Mouse (Mus musculus) brain, embryonic 14.5 days (tissue): ENCODE measurements around the gene Neurod4.

Experiments
- CTCF ChIP-seq: fragments of 200-500 bp; IDR thresholded peaks from 2 replicates; pipeline ENCODE4 v1.5.1; 2012; ENCODE audit warnings: inconsistent platforms, mild to moderate bottlenecking, moderate library complexity, borderline replicate concordance; ENCODE audit not compliant: insufficient read depth, insufficient read length; ENCODE audit errors: extremely low read depth
- POLR2A ChIP-seq: fragments of 200-500 bp; IDR thresholded peaks from 2 replicates; pipeline ENCODE4 v1.6.1; 2012; ENCODE audit warnings: mild to moderate bottlenecking, inconsistent platforms, borderline replicate concordance; ENCODE audit not compliant: poor library complexity, insufficient read depth, insufficient read length, severe bottlenecking; ENCODE audit errors: extremely low read depth

- TF ChIP-seq CTCF (no peak), POLR2A (no peak)
These were observed 13.8 kb upstream of the Neurod4 start for GRCm38 (mm10) chr10:130293741-130294408.
